Mouse (Mus musculus) heart, postnatal 36 days (tissue): ENCODE results near the gene Gm42715. TPM values are rescaled to one million over a fixed set of nuclear protein-coding genes. Genes with fewer than 3 reads are reported as not detected.

ENCODE experiments used
- DNase-seq, 2 experiments: peaks; one replicate each; pipeline ENCODE4 v3.0.0; 2021 to 2022
- intact Hi-C: fragments of 180-260 bp; cut with DNase I; formaldehyde crosslinking; loops from one replicate; pipeline ENCODE4 v1.15.1; 2025
- microRNA-seq, 2 experiments: library from miRNA; unstranded; fragments of <30 nt; microRNA quantifications; one replicate each; pipeline ENCODE4 v1.2.0; 2021; ENCODE audit warnings: borderline number of aligned reads in 2 of 2
- total RNA-seq, 2 experiments: library from RNA; stranded (reverse); gene quantifications; 2 replicates each; pipeline ENCODE4 v1.2.3; 2021

Gm42715 gene
- total RNA-seq, 2 experiments from 2014 or later, result 10.3 to 10.5 TPM

GRCm38 (mm10) chr7:127611561-127611960 lies 92.2 kb downstream of the Gm42715 start:
- DNase-seq, result no peak

GRCm38 (mm10) chr7:127613501-127613900 lies 94.1 kb downstream of the Gm42715 start:
- DNase-seq, result no peak
- intact Hi-C loops, result no loop called here

More at GRCm38 (mm10) chr7:127611561-127611960, 92.2 kb downstream of the Gm42715 start:
- intact Hi-C loops, result no loop called here

GRCm38 (mm10) chr7:127614091-127614490 lies 94.7 kb downstream of the Gm42715 start:
- intact Hi-C loops, result no loop called here
- DNase-seq, result no peak

GRCm38 (mm10) chr7:127614511-127614890 lies 95.1 kb downstream of the Gm42715 start:
- intact Hi-C loops, result no loop called here
- DNase-seq, result peak; percentile 55 to 66

GRCm38 (mm10) chr7:127614891-127615843 lies 95.8 kb downstream of the Gm42715 start, which contains the start of gene Zfp629:
Zfp629 (minus strand) TSS chr7:127615797.
- peak; percentile 67 to 84 for DNase-seq
- intact Hi-C loops, result no loop called here

GRCm38 (mm10) chr7:127616336-127616735 lies 97.0 kb downstream of the Gm42715 start:
- DNase-seq, result no peak
- intact Hi-C loops, result no loop called here

Small RNA genes lying within 50 kb of the gene (microRNA-seq; reads per million reads assigned to microRNA genes)
- gene Gm47278 (0 reads per million in 2 experiments), gene Mir7060 (0 reads per million in 2 experiments)

Other genes with a start within 250 kb of the Gm42715 start
- gene Sephs2, start 245.5 kb upstream of the Gm42715 start, total RNA-seq, result 10 to 100 TPM; 26.7 to 31.4 TPM
- 1 to 10 TPM; 1.2 to 1.5 TPM for gene Itgal, start 223.3 kb upstream of the Gm42715 start, total RNA-seq
- 10 to 100 TPM; 34.8 to 35.5 TPM for gene Zfp768, start 174.0 kb upstream of the Gm42715 start, total RNA-seq
- 1 to 10 TPM; 5.0 to 5.6 TPM for gene Zfp747, start 143.5 kb upstream of the Gm42715 start, total RNA-seq
- gene 9130019O22Rik, start 132.4 kb upstream of the Gm42715 start, total RNA-seq, result 1 to 10 TPM; 2.2 to 3.2 TPM
- 1 to 10 TPM; 4.5 to 4.9 TPM for gene E430018J23Rik, start 126.0 kb upstream of the Gm42715 start, total RNA-seq
- gene Zfp764, start 112.8 kb upstream of the Gm42715 start, total RNA-seq, result 1 to 10 TPM; 2.9 to 4.2 TPM
- 1 to 10 TPM; 2.5 to 3.9 TPM for gene Zfp688, start 97.5 kb upstream of the Gm42715 start, total RNA-seq
- gene Zfp689, start 70.4 kb upstream of the Gm42715 start, total RNA-seq, result 1 to 10 TPM; 1.4 to 1.7 TPM
- 10 to 100 TPM; 25.8 to 28.1 TPM for gene Prr14, start 60.0 kb upstream of the Gm42715 start, total RNA-seq
- gene Fbrs, start 40.4 kb upstream of the Gm42715 start, total RNA-seq, result 10 to 100 TPM; 32.2 to 35.0 TPM
- 10 to 100 TPM; 52.1 to 58.8 TPM for gene Srcap, start 7.6 kb upstream of the Gm42715 start, total RNA-seq
- not detected for gene Tmem265, start 41.8 kb downstream of the Gm42715 start, total RNA-seq
- gene Phkg2, start 53.8 kb downstream of the Gm42715 start, total RNA-seq, result 10 to 100 TPM; 17.7 to 19.0 TPM
- 10 to 100 TPM; 10.4 to 12.1 TPM for gene Ccdc189, start 69.0 kb downstream of the Gm42715 start, total RNA-seq
- 10 to 100 TPM; 42.3 to 43.1 TPM for gene Rnf40, start 69.2 kb downstream of the Gm42715 start, total RNA-seq
- gene Zfp629, start 96.2 kb downstream of the Gm42715 start, total RNA-seq, result 10 to 100 TPM; 18.1 to 22.4 TPM
- gene Bcl7c, start 189.3 kb downstream of the Gm42715 start, total RNA-seq, result 10 to 100 TPM; 34.6 to 35.8 TPM
- gene Ctf1, start 193.2 kb downstream of the Gm42715 start, total RNA-seq, result 1 to 10 TPM; 7.7 to 9.4 TPM
- not detected for gene Ctf2, start 212.6 kb downstream of the Gm42715 start, total RNA-seq
- 1 to 10 TPM; 3.2 to 3.3 TPM for gene Fbxl19, start 225.0 kb downstream of the Gm42715 start, total RNA-seq